Mouse (Mus musculus) frontal cortex, adult 2 months (tissue): Measurements from ENCODE around the gene Dgki. TPM values are rescaled to one million over a fixed set of nuclear protein-coding genes. Genes with fewer than 3 reads are reported as not detected.
A peak's percentile ranks its signal among the peaks of the same experiment; 100 is the strongest.

Experiments
- DNase-seq, 2 experiments: peaks; one replicate each; pipeline ENCODE4 v3.0.0; 2022; ENCODE audit warnings: low spot score in 1 of 2; ENCODE audit errors: extremely low spot score in 1 of 2
- polyA plus RNA-seq: library from polyadenylated mRNA; depleted of rRNA; stranded (reverse); fragments of >200 nt; gene quantifications from 2 replicates; pipeline ENCODE4 v1.2.3, GENCODE M21; 2012

The Dgki gene
- polyA plus RNA-seq, 1 experiment: 11.4 TPM

- DNase-seq: no peak
Observed at GRCm38 (mm10) chr6:36877399-36877798, 422.6 kb downstream of the Dgki start.

DNA sequence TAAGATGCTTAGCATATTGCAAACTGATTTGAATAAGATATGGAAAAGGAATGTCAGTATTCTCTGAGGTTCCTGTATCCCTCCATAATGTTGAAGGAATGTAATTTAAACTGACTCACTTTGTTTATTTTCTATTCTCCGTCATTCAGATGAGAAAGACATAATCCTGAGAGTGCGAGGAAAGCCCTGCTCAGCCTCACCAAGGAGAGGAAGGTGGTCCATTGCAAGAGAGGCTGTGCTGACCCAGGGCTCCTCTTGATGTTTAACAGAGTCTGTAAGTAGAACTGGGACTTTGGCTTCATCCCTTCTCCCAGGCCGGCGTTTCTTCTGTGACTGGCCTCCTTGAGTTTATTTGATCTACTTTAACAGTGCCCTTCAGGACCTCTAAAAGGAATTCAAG lies 423.6 kb downstream of the Dgki start:
- DNase-seq: no peak

- DNase-seq: no peak
Observed at GRCm38 (mm10) chr6:36875926-36876325, 424.1 kb downstream of the Dgki start.

DNA sequence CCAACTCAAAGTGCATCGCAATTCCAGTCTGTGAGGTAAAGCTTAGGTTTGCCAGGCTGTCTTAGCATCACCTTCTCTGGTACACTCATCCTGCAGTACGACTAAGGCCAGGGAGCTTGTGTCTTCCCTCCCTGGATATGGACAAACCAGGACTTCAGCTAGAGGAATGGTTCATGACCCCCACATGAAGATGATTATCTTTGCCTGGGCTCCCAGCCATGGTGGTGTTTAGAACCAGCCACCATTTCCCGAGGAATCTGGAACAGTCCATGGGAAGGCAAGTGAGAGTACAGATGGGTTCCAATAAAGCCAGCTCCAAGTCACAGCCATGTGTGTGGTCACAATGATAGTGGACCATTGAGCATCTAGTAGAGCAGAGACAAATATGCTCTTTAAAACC lies 427.1 kb downstream of the Dgki start:
- DNase-seq: no peak

- no peak for DNase-seq
Observed at GRCm38 (mm10) chr6:36868217-36868616, 431.8 kb downstream of the Dgki start.

DNA sequence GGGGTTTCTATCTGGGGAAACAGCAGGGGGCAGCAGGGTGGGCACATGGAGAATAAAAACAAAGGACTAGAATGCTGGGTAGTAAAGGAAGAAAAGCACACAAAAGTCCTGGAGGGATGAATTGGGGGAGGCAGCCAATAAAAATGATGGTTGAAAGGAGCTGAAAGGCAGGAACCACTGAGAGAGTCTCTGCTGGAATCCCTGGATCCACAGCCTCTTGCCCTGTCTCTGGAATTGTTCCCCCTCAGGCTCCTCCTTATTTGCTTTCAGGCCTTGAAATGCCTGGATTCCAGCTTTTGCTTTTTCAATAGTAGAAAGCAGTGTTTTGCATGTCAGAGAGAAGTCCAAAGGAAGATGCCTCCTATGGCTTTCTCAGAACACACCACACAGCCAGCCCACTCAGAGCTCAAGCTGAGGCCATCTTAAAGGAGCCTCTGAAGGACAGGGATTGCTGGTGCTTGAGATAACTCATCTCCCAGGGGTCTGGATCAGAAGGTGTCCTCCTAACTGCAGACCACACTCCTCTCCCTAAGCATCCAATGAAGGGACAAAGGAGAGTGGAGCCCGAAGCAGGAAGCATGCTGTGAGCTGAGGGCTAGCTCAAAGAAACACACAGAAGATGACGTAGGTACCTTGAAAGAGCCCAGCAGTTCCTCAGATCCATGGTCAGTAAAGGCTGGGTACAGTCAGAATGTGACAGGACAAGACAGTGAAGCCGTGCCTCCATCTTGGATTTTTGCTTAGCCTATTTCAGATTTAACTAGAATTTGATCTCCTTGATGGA lies 441.5 kb downstream of the Dgki start:
- no peak for DNase-seq

- no peak for DNase-seq
Observed at GRCm38 (mm10) chr6:36857627-36858257, 442.2 kb downstream of the Dgki start.

DNA sequence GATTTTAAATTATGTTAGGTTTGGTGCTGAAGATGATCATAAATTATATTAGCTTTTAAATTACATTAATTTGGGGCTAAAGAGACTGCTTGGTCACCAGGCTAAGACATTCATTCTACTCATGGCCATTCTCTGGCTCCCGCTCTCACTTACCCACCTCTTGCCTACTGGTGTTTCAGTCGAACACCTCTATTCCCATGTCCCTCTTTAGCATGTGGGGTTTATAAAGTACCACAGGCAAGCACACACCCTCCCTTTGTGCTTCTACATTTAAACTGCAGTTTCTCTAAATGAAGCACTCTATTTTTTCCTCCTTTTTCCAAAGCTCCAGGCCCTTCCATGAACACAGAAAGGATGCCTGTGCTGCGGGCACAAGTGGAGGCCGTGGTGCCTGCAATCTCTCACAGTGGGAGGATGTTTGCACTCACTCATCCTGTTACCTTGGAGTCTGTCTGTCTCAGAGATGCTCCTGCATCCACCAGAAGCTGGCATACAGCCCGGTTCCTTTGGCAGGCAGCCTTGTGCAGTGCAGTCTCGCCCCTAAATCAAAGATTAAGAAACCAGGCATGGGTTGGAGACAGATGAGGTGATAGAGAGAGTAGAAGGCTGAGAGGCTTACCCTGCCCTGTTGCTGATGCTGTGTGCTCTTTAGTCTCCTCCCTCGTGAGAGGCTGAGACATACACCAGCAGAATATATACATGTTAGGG lies 449.4 kb downstream of the Dgki start:
- peak; percentile 86 to 92 for DNase-seq

- DNase-seq: no peak
Observed at GRCm38 (mm10) chr6:36845288-36845687, 454.7 kb downstream of the Dgki start.

DNA sequence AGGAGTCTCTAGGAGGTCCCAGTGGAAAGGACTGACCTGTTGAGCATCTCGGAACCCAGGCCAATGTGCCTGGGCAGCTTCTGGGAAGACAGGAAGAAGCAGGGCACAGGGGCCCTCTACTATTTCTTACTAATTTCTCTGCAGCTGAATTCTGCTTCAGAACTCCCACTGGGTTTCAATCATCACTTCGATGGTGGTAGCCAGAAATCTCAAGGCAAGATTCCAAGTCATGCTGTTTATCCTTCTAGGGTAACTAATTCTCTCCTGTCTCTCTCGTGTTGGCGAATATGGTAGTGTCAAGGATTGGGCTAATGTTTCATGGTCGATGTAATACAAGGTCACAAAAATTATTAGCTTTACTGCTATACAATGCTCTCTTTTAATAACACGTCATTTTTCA lies 455.7 kb downstream of the Dgki start:
- peak in 1 of 2 experiments; percentile 69 for DNase-seq

DNA sequence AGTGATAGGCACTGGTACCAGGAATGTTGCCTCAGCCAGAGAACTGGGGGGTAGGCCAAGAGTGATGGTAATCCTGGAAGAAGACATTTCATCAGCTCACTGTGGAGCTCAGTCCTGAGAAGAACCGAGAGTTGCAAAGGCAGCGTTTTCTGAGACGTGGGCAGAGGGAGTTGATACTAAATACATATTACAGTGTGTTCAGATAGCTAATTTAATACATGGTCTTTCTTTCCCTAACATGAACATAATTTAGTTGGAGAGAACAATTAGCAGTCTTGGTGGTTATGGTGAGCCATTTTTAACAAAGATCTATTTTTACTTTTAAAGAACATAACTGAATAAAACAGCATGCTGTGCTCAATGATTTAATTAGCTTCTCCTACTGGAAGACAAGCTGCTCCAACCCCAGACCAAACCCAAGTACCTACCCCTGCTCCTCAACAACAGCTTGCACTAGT lies 456.9 kb downstream of the Dgki start:
- DNase-seq: peak; percentile 53 to 62

DNA sequence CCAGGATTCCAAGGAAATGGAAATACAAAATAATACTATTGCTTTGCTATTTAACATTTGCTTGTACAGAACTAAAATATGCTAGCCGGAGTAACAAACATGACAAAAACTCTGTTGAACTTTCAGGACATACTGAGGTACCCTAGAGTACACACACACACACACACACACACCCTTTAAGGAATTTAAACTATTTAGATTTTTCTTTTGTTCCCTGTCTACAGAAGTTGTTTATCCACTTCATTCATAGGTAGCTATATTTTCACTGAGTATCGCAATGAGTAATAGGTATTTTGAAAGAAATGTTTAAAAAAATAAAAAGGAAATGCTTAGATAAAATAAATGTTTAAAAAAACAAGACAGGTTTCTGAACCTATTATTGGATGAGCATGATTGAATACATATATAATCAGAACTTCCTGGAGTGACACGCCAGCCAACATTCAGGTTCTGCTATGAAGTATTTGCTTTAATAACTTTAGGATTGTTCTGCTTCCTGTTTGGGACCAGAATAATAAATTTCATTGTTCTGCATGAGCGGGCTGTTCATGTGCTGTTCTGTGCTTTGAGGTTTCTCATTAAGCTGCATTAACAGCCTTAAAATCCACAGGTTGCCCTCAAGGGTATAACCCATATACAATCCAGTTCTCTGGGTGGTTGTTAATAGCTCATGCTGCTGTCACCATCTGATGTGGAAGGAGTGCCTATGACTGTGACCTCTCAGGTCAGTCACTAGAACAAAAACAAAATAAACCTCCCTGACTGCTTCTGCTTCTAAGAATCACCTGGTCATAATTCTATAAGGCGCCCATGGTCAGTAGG lies 457.7 kb downstream of the Dgki start:
- no peak for DNase-seq

DNA sequence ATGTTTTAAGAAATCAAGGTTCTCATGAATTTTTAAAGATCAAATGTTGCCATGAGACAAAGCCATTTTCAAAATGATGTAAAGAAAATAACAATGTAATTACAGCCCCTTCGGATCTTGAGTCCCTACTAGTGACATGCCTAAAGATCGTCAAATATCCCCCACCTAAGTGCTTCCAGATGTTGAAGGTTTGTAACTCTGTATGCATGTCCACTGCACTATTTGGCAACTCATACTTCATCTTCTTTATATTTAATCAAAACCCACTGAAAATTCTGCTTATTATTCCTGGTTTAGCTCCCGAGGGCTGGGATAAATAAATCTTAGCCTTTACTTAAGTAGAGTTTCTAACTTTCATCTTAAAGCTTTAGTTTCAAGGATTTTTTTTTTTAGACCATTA lies 458.3 kb downstream of the Dgki start:
- DNase-seq: no peak

GRCm38 (mm10) chr6:36841174-36841573 lies 458.8 kb downstream of the Dgki start:
- DNase-seq: no peak

GRCm38 (mm10) chr6:36838747-36839146 lies 461.2 kb downstream of the Dgki start:
- no peak for DNase-seq

GRCm38 (mm10) chr6:36835351-36835750 lies 464.6 kb downstream of the Dgki start:
- DNase-seq: no peak

DNA sequence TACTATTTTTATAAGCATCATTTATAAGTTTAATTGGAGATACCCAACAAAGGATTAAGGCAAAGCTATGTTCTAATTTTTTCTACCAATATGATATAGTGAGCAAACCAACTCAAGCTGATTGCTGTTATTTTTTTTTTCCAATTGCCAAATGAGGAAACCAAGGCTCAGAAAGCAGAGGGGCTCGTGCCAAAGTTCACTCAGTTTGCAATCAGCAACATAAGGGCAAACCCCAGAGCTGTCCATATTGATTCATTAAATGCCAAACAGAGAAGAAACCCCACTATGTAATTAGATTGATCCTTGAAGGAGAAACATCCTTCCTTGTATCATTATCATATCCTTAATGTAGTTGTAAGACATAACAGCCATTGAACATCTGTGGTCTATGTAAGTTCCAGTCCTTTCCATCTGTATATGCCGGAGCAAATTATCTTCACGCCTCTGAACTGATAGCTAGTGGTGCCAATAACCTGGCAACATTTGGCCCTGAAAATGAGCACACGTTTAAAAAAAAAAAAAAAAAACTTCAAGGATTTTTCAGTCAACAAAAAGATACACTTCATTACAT lies 465.2 kb downstream of the Dgki start:
- no peak for DNase-seq

- DNase-seq: no peak
Observed at GRCm38 (mm10) chr6:36832681-36833080, 467.3 kb downstream of the Dgki start.

- no peak for DNase-seq
Observed at GRCm38 (mm10) chr6:36832207-36832606, 467.8 kb downstream of the Dgki start.

- no peak for DNase-seq
Observed at GRCm38 (mm10) chr6:36830371-36830925, 469.5 kb downstream of the Dgki start.
